Mouse (Mus musculus) ZHBTc4 (cell line): ENCODE measurements around the gene Anks3.
A peak's percentile ranks its signal among the peaks of the same experiment; 100 is the strongest.

ENCODE experiments used
- DNase-seq: peaks from one replicate; pipeline ENCODE4 v3.0.0-alpha.2; 2011; ENCODE audit warnings: low read depth, low spot score

The Anks3 gene

GRCm38 (mm10) chr16:4928474-4928873 lies 35.5 kb downstream of the Anks3 start:
- no peak for DNase-seq

DNA sequence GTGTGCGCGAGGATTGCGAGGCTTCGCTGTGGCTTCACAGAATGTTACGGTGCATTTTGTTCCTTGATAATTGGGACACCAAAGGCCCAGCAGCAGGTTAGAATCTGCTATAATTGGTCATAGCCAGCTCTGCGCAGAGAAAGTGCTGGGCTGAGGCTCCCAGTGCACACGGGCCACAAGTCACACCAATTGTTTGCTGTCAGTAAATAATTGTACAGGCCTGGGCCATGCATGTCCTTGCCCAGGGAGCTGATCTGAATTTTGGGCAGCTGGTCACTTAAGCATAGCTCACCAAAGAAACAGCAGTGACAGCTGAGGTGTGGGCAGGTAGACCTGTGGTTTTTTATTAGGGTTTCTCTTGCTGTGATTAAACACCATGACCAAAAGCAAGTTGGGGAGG lies 36.0 kb downstream of the Anks3 start:
- DNase-seq: no peak

DNA sequence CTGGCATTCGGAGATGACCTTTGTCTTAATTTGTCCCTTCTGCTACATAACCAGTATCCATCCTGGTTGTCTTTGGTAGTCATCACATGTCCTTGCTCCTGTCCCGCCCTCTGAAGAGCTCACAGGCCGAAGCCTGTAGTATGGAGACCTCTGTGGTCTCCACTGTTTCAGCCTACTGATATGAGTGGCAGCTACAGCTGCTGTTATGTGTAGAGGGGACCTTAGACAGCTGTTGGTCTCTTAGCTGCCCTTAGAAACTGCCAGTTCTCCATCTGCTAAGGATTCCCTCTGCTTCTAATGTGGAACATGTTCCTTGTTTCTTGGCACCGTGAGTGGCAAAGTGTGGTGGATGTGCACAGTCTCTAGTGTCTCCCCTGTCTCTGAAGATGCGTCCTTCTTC lies 40.0 kb downstream of the Anks3 start:
- DNase-seq: no peak

- DNase-seq: no peak
Observed at GRCm38 (mm10) chr16:4922481-4922880, 41.5 kb downstream of the Anks3 start.

GRCm38 (mm10) chr16:4920556-4920955 lies 43.4 kb downstream of the Anks3 start:
- no peak for DNase-seq

GRCm38 (mm10) chr16:4916608-4917007 lies 47.4 kb downstream of the Anks3 start:
- DNase-seq: no peak

DNA sequence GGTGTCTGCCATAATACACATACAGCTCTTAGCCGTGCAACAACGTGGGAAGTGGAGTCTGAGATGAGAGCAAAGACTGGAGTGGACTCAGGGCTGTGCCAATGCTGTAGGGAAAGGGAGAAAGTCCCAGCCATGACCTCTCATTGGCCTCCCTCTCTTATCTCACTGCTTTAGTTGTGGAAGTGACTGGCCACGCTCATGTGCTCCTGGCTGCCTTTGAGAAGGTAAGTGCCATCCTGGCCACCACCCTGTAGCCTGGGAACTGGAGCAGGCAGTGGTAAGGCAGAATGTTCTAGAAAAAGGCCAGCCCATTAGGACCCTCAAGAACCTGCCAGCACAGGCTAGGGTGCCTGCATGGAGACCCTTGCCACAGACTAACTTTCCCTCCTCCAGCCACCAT lies 48.1 kb downstream of the Anks3 start:
- no peak for DNase-seq

DNA sequence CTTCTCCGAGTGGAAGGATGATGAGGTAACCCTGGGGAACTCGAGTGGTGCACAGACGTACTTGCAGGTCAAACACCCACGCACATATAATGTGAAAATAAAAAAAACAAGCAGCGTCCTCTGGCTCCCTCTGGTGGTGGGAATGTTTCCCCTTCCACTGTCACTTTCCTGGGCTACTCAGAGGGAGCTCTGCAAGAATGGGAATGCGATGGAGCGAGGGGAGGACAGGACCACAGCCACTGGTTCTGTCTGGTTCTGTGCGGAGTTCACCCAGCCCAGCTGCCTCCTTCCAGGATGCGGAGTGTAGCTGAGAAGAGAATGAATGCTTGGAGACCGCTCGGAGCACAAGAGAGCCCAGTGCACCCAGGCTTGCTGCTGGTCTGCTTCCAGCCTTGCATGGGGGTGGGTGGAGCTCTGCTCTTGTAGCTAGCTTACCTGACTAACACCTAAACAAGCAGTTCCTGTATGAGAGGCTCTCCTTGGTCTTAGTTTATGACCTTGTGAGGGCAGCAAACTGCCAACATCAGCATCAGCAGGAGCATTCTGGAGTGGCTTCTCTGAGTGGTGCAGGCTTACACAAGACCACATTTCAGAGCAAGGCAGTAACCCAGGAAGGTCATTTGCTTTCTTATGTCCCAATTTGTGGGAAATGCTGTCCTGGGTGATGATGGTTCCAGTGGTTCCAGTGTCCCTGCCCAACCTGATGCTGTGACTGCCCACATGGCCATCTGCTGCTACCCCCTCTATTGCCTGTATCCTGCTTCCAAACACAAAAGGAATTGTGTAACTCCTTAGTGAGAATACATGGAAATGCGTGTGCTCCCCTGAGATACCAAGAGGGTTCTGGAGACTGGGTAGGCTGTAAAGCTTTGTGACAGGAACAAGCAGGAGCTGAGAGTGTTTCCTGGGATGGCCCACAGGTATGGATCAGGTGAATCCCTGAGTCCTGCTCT lies 49.9 kb downstream of the Anks3 start:
- peak; percentile 95 for DNase-seq

DNA sequence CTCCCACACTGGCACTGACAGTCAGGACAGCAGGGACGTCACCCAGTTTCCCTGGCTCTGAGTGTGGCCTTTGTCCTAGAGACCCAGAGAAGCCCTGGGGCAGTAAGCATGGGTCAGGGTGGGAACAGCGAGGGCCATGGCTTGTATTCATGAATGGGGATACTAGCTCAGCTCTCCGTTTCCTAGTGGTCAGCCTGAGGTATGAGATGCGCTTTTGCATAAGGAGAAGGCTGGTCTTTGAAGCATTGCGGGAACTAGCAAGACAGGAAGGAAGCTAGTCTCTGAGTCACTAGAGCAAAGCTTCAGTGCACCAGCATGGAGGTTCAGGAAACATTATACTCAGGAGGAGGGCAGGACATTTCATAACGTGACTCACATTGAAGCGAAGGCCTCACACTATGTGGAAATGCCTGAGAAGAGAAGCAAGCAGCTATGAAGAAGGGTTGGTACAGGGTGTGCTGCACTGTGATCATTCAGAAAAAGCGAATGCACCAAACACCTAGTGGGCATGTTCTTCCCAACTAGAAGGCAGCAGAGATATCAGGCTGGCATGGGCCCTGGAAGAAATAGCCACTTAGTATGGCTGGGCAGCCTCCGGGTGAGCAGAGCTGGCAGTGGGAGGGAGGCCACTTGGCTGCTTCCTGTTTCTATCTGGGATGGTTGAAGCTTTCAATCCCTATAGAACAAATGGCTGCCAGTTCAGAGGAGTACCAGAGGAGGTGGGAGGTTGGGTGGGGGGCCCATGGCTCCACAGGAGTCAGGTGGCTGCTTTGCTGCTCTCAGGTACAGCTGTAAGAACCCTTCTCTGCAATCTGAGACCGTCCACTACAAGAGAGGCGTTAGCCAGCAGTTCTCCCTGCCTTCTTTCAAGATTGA lies 50.9 kb downstream of the Anks3 start:
- DNase-seq: no peak

- DNase-seq: peak; percentile 49
Observed at GRCm38 (mm10) chr16:4912074-4912648, 51.8 kb downstream of the Anks3 start.

DNA sequence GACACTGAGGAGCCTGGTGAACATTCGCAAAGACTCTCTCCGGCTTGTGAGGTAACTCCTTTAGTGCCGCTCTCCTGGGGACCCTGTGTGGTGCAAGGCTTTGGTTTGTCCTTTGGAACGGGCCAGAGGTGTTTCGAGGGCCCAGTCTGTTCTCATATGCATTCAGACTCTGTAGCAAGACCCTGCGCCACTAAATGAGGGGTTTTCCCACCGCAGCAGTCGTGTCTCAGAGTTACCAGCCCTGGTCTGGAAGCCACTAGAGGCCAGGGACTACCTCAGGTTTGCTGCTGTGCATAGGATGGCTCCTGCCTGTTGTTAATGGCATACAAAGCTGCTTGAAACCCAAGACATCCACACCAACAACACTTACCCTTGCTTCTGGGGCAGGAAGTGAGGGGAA lies 53.2 kb downstream of the Anks3 start:
- DNase-seq: no peak

GRCm38 (mm10) chr16:4909745-4910144 lies 54.3 kb downstream of the Anks3 start:
- peak; percentile 68 for DNase-seq

GRCm38 (mm10) chr16:4907972-4908371 lies 56.0 kb downstream of the Anks3 start:
- DNase-seq: peak; percentile 73

GRCm38 (mm10) chr16:4907386-4907785 lies 56.6 kb downstream of the Anks3 start:
- DNase-seq: no peak

GRCm38 (mm10) chr16:4906559-4906958 lies 57.4 kb downstream of the Anks3 start:
- no peak for DNase-seq

DNA sequence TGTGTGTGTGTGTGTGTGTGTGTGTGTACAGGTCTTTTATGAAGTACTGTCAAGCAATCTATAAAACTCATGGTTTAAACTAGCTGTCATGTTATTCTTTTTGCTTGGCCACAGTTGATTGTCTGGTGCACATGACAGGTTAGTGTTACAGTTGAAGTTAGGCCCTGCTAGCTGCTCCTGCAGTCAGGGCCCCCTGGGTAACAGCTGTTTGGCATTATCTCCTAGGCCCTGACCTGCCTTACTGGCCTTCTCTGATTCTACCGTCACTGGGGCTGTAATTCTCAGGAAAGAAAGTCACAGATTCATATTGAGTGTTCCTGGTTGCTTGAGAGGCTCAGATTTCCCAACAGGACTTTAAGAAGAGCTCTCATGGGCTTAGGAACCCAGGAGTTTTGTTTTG lies 58.4 kb downstream of the Anks3 start:
- no peak for DNase-seq

DNA sequence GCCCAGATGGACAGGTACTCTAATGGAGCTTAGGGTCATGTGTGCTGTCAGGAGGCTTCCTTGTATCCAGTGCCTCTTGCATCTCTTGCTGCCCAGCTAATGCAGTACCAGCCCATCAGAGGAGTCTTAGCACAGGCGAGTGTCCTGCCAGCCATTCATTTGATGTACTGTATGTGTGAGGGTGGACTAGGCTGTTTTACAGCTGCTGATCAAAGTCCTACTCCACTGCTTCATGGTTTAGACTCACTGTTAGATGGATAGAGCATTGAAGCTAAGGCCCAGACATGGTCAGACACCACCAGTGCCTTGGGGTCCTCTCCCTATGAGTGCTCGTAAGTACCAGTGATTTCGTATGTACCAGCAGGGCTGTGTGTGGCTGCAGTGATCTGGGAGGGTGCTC lies 59.1 kb downstream of the Anks3 start:
- no peak for DNase-seq

- DNase-seq: no peak
Observed at GRCm38 (mm10) chr16:4903491-4904102, 60.4 kb downstream of the Anks3 start.

DNA sequence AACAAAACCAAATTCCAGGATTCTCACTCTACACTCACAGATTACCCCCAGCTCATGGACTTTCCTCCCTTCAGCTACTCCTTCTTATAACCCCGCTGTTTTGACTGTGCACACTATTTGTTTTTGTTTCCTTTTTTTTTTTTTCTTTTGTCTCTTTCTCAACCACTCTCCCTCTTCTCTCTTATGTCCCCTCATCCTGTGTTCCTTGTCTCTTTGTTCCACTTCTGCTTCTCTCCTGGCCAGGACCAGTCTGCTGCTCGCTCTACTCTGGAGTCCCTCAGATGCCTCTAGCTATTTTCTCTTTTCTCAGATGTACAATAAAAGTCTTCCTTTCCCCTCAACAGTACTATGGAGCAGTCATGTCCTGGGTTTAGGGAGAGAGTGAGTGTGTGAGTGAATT lies 61.6 kb downstream of the Anks3 start:
- no peak for DNase-seq

- no peak for DNase-seq
Observed at GRCm38 (mm10) chr16:4901167-4901566, 62.8 kb downstream of the Anks3 start.

DNA sequence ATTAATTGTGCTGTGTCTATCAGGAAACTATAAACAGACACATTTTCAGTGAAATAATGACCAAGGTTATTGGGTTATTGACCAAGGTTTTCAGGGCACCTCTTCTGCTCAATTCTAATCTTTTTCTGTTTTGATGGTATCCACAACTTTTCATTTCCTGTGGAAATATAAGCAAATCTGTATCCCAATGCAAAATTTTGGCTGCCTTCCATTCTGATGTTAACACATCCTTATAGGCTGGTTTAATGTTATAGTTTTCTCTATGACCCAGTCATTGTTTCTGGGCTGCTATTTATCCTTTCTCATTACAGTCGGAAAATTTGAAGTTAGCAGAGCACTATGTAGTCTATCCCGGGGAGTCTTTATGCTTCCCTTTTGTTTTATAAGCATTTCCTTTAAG lies 64.3 kb downstream of the Anks3 start:
- DNase-seq: no peak

- DNase-seq: no peak
Observed at GRCm38 (mm10) chr16:4898881-4899280, 65.1 kb downstream of the Anks3 start.
